Mouse (Mus musculus): ENCODE results near the gene Slc17a7. TPM values are rescaled to one million over a fixed set of nuclear protein-coding genes. Genes with fewer than 3 reads are reported as not detected.

Slc17a7 gene
- polyA plus RNA-seq, 1 experiment: 0.06 TPM

DNA sequence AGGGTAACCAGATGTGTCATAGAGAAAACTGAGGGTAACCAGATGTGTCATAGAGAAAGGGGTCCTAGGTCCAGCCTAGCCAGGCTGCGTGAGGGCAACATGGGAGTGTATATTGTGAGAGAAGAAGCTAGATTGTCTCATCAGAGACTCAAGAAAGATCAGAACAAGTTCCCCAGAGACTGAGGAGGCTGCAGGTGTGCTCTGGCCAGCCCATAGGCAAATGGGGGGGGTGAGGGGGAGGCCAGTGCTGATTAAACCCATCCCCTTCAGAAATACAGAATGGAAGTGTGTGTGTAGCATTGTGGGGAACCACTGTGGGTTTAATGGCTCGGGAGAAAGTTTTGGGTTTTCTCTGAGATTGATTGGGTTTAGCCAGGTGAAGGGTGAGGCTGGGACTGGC, 57.9 kb downstream of the Slc17a7 start:
- H3K27me3 ChIP-seq (ENCODE audit: control insufficient read depth, insufficient read depth, low read length): no peaks in the 10 kb centered on the region
- peaks cover 5% of the 10 kb centered on the region; the same call in 1 of the 2 replicates for H3K4me1 ChIP-seq (ENCODE audit: control insufficient read depth, insufficient read depth, insufficient read length)
- no peak overlapping the region for H3K4me3 ChIP-seq (ENCODE audit: extremely low read depth, insufficient read depth, insufficient read length)
- H3K36me3 ChIP-seq (ENCODE audit: control insufficient read depth, insufficient read depth, low read length): no peaks in the 10 kb centered on the region
- WGBS: 24% methylated on average over 2 of the region's 2 CpGs
- DNase-seq (ENCODE audit: low read depth in 1 of 2, low spot score in 2 of 2): no peak
- TF ChIP-seq CTCF (IDR thresholded peaks at IDR 0.05; ENCODE audit: extremely low read depth, insufficient read depth, insufficient read length, insufficient replicate concordance) (no peak), POLR2A (IDR thresholded peaks at IDR 0.05; ENCODE audit: low read depth, low read length) (no peak)
- H3K27ac ChIP-seq (ENCODE audit: insufficient read depth, low read length): no peak overlapping the region

DNA sequence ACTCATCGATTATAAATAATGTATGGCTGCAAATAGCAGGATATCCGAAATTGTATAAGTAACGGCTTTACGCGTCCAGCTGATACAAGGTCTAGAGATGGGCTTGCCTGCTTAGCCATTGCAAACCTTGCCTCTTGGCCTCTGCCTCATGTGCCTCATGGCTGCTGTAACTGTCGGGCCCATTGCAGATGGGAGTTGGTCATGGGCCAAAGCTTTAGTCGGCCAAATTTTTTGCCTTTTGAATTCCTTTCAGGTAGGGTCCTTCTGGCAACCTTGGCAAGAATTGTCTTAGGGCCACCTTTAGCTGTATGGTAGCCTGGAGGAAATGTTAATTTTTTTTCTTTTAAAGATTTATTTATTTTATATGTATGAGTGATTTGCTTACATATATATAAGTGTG, 61.1 kb downstream of the Slc17a7 start:
- 95% methylated on average over 7 of the region's 7 CpGs for WGBS
- H3K4me3 ChIP-seq (ENCODE audit: extremely low read depth, insufficient read depth, insufficient read length): no peak overlapping the region
- H3K4me1 ChIP-seq (ENCODE audit: control insufficient read depth, insufficient read depth, insufficient read length): peaks cover 10% of the 10 kb centered on the region; the same call in 1 of the 2 replicates
- H3K27me3 ChIP-seq (ENCODE audit: control insufficient read depth, insufficient read depth, low read length): no peaks in the 10 kb centered on the region
- TF ChIP-seq POLR2A (IDR thresholded peaks at IDR 0.05; ENCODE audit: low read depth, low read length) (no peak), CTCF (IDR thresholded peaks at IDR 0.05; ENCODE audit: extremely low read depth, insufficient read depth, insufficient read length, insufficient replicate concordance) (no peak)
- DNase-seq (ENCODE audit: low read depth in 1 of 2, low spot score in 2 of 2): no peak
- H3K36me3 ChIP-seq (ENCODE audit: control insufficient read depth, insufficient read depth, low read length): no peaks in the 10 kb centered on the region
- no peak overlapping the region for H3K27ac ChIP-seq (ENCODE audit: insufficient read depth, low read length)

Other genes starting within 250 kb of the Slc17a7 start
- 69.9 and 91.7 TPM in 2 replicates for gene Ap2a1, start 234.5 kb upstream of the Slc17a7 start, polyA plus RNA-seq (2012; rRNA removed)
- gene Tsks, start 220.7 kb upstream of the Slc17a7 start, polyA plus RNA-seq (2012; rRNA removed): not detected in 2 replicates
- 4.8 and 6.1 TPM in 2 replicates for gene Cpt1c, start 189.1 kb upstream of the Slc17a7 start, polyA plus RNA-seq (2012; rRNA removed)
- gene Prmt1, start 177.4 kb upstream of the Slc17a7 start, polyA plus RNA-seq (2012; rRNA removed): 109 and 112 TPM in 2 replicates
- gene Irf3, start 166.3 kb upstream of the Slc17a7 start, polyA plus RNA-seq (2012; rRNA removed): 134 and 147 TPM in 2 replicates
- gene Bcl2l12, start 165.2 kb upstream of the Slc17a7 start, polyA plus RNA-seq (2012; rRNA removed): 33.2 and 38.5 TPM in 2 replicates
- gene Scaf1, start 147.6 kb upstream of the Slc17a7 start, polyA plus RNA-seq (2012; rRNA removed): 59.0 and 65.4 TPM in 2 replicates
- 55.1 and 65.1 TPM in 2 replicates for gene Rras, start 146.0 kb upstream of the Slc17a7 start, polyA plus RNA-seq (2012; rRNA removed)
- gene Prr12, start 111.1 kb upstream of the Slc17a7 start, polyA plus RNA-seq (2012; rRNA removed): 16.1 TPM in 2 replicates
- 67.9 and 95.7 TPM in 2 replicates for gene Nosip, start 101.5 kb upstream of the Slc17a7 start, polyA plus RNA-seq (2012; rRNA removed)
- gene Prrg2, start 101.3 kb upstream of the Slc17a7 start, polyA plus RNA-seq (2012; rRNA removed): 19.9 and 27.6 TPM in 2 replicates
- 96.5 and 100 TPM in 2 replicates for gene Rcn3, start 71.7 kb upstream of the Slc17a7 start, polyA plus RNA-seq (2012; rRNA removed)
- 64.4 and 75.4 TPM in 2 replicates for gene Fcgrt, start 60.1 kb upstream of the Slc17a7 start, polyA plus RNA-seq (2012; rRNA removed)
- 273 and 325 TPM in 2 replicates for gene Rps11, start 39.5 kb upstream of the Slc17a7 start, polyA plus RNA-seq (2012; rRNA removed)
- 1,860 and 2,797 TPM in 2 replicates for gene Rpl13a, start 35.2 kb upstream of the Slc17a7 start, polyA plus RNA-seq (2012; rRNA removed)
- gene Gm45713, start 27.7 kb upstream of the Slc17a7 start, polyA plus RNA-seq (2012; rRNA removed): 0.28 and 0.70 TPM in 2 replicates
- gene Flt3l, start 27.5 kb upstream of the Slc17a7 start, polyA plus RNA-seq (2012; rRNA removed): 183 and 197 TPM in 2 replicates
- 45.2 and 48.7 TPM in 2 replicates for gene Pih1d1, start 9.6 kb upstream of the Slc17a7 start, polyA plus RNA-seq (2012; rRNA removed)
- gene Aldh16a1, start 9.4 kb upstream of the Slc17a7 start, polyA plus RNA-seq (2012; rRNA removed): 93.0 and 114 TPM in 2 replicates
- gene Gfy, start 15.6 kb downstream of the Slc17a7 start, polyA plus RNA-seq (2012; rRNA removed): not detected in 2 replicates
- gene Pth2, start 17.0 kb downstream of the Slc17a7 start, polyA plus RNA-seq (2012; rRNA removed): not detected in 2 replicates
- gene Ccdc155, start 40.9 kb downstream of the Slc17a7 start, polyA plus RNA-seq (2012; rRNA removed): 0.16 and 0.20 TPM in 2 replicates
- 2.1 and 2.8 TPM in 2 replicates for gene Dkkl1, start 48.2 kb downstream of the Slc17a7 start, polyA plus RNA-seq (2012; rRNA removed)
- 10.6 and 12.1 TPM in 2 replicates for gene Tead2, start 51.8 kb downstream of the Slc17a7 start, polyA plus RNA-seq (2012; rRNA removed)
- gene Cd37, start 75.2 kb downstream of the Slc17a7 start, polyA plus RNA-seq (2012; rRNA removed): 1,116 and 1,582 TPM in 2 replicates
- gene Slc6a16, start 77.1 kb downstream of the Slc17a7 start, polyA plus RNA-seq (2012; rRNA removed): not detected in 2 replicates
- 0.27 and 0.43 TPM in 2 replicates for gene Slc6a21, start 113.6 kb downstream of the Slc17a7 start, polyA plus RNA-seq (2012; rRNA removed)
- 7.9 and 10.0 TPM in 2 replicates for gene Trpm4, start 169.8 kb downstream of the Slc17a7 start, polyA plus RNA-seq (2012; rRNA removed)
- 0.04 and 0.09 TPM in 2 replicates for gene Hrc, start 171.3 kb downstream of the Slc17a7 start, polyA plus RNA-seq (2012; rRNA removed)
- gene Ppfia3, start 203.1 kb downstream of the Slc17a7 start, polyA plus RNA-seq (2012; rRNA removed): 0.22 and 0.27 TPM in 2 replicates
- 0.90 and 2.1 TPM in 2 replicates for gene Lin7b, start 206.6 kb downstream of the Slc17a7 start, polyA plus RNA-seq (2012; rRNA removed)
- gene Snrnp70, start 231.8 kb downstream of the Slc17a7 start, polyA plus RNA-seq (2012; rRNA removed): 273 and 277 TPM in 2 replicates
- 0.04 and 0.05 TPM in 2 replicates for gene Kcna7, start 241.7 kb downstream of the Slc17a7 start, polyA plus RNA-seq (2012; rRNA removed)
- gene Ntf5, start 249.7 kb downstream of the Slc17a7 start, polyA plus RNA-seq (2012; rRNA removed): 0.12 and 0.33 TPM in 2 replicates

Data from spleen, adult 2 months (tissue).